Mouse (Mus musculus) spleen, postnatal 10 days (tissue): Measurements from ENCODE around the gene Eln.
A peak's percentile ranks its signal among the peaks of the same experiment; 100 is the strongest.

ENCODE experiments used
- DNase-seq, 2 experiments: peaks; one replicate each; pipeline ENCODE4 v3.0.0; 2021 to 2022; ENCODE audit warnings: low spot score in 2 of 2

The Eln gene

GRCm38 (mm10) chr5:134743991-134744390 lies 3.1 kb downstream of the Eln start:
- no peak for DNase-seq

GRCm38 (mm10) chr5:134742221-134742795 lies 4.8 kb downstream of the Eln start:
- no peak for DNase-seq

GRCm38 (mm10) chr5:134740501-134741341 lies 6.4 kb downstream of the Eln start:
- DNase-seq = no peak

- no peak for DNase-seq
These were observed 7.2 kb downstream of the Eln start for GRCm38 (mm10) chr5:134739951-134740350.

GRCm38 (mm10) chr5:134734920-134735319 lies 12.2 kb downstream of the Eln start:
- DNase-seq = no peak

GRCm38 (mm10) chr5:134734072-134734471 lies 13.1 kb downstream of the Eln start:
- no peak for DNase-seq

- no peak for DNase-seq
These were observed 13.9 kb downstream of the Eln start for GRCm38 (mm10) chr5:134733241-134733640.

- DNase-seq = no peak
These were observed 18.0 kb downstream of the Eln start for GRCm38 (mm10) chr5:134729124-134729523.

- no peak for DNase-seq
These were observed 18.6 kb downstream of the Eln start for GRCm38 (mm10) chr5:134728535-134728934.

- no peak for DNase-seq
These were observed 20.0 kb downstream of the Eln start for GRCm38 (mm10) chr5:134727001-134727639.

- no peak for DNase-seq
These were observed 21.8 kb downstream of the Eln start for GRCm38 (mm10) chr5:134725299-134725698.

GRCm38 (mm10) chr5:134720058-134720457 lies 27.1 kb downstream of the Eln start:
- DNase-seq = no peak

GRCm38 (mm10) chr5:134711076-134711475 lies 36.0 kb downstream of the Eln start:
- no peak for DNase-seq

- DNase-seq = no peak
These were observed 37.8 kb downstream of the Eln start for GRCm38 (mm10) chr5:134709275-134709674.

- DNase-seq = peak; percentile 70 to 83
These were observed 43.0 kb downstream of the Eln start for GRCm38 (mm10) chr5:134704157-134704556.

- DNase-seq = no peak
These were observed 51.6 kb downstream of the Eln start for GRCm38 (mm10) chr5:134695539-134695938.

GRCm38 (mm10) chr5:134695082-134695481 lies 52.0 kb downstream of the Eln start:
- DNase-seq = no peak

GRCm38 (mm10) chr5:134692704-134693103 lies 54.4 kb downstream of the Eln start:
- DNase-seq = no peak

GRCm38 (mm10) chr5:134688718-134689284 lies 58.3 kb downstream of the Eln start:
- peak; percentile 97 to 99 for DNase-seq

GRCm38 (mm10) chr5:134688086-134688717 lies 58.9 kb downstream of the Eln start, which contains the start of gene Limk1:
Gene Limk1 (minus strand): TSS chr5:134688598.
- DNase-seq = no peak

GRCm38 (mm10) chr5:134687187-134687586 lies 59.9 kb downstream of the Eln start:
- no peak for DNase-seq

- DNase-seq = no peak
These were observed 60.6 kb downstream of the Eln start for GRCm38 (mm10) chr5:134686541-134686940.
